Mouse (Mus musculus) telencephalon, adult 2 months (tissue): ENCODE measurements around the gene Rhno1.
A peak's percentile ranks its signal among the peaks of the same experiment; 100 is the strongest.

ENCODE experiments used
- DNase-seq: peaks from one replicate; pipeline ENCODE4 v3.0.0-alpha.2; 2011; ENCODE audit warnings: low read depth, low spot score

Gene Rhno1

GRCm38 (mm10) chr6:128363007-128363825 lies 505 bp upstream of the Rhno1 start:
- DNase-seq, result no peak

DNA sequence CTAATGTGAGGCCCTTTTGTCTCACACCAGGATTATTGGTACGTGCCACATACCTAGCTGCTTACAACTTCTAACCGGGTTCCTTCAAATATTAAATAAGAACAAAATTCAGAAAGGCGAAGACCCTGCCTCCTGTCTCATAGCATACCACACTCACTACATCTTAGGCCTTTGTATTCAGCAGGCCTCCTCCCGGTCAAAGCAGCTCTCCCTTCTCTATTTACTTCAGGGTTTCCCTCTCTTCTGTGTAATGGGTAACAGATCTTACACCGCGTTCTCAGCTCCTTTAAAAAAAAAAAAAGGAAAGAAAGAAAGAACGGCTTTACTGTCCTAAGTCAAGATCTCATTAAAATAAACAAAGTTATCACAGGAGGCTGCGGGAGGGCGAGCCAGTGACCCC lies 810 bp downstream of the Rhno1 start:
- DNase-seq, result no peak

DNA sequence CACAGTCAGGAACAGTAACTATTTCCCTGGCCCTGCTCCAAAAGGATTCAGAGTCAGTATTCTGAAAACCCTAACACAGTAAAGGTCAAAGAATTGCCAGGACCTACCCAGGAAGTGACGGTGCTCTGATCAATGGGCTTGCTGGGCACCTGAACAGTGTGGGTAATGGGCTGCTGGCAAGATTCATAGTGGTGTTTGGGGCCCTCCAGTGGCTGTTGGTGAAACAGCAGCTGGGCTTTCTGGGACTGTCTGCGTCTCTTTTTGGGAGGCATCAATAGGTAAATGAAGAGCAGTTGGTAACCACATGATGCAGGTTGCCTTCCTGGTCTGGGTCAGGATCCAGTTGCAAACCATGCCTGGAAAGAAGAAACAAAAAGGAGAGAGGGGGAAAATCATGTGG lies 3.7 kb downstream of the Rhno1 start:
- no peak for DNase-seq

DNA sequence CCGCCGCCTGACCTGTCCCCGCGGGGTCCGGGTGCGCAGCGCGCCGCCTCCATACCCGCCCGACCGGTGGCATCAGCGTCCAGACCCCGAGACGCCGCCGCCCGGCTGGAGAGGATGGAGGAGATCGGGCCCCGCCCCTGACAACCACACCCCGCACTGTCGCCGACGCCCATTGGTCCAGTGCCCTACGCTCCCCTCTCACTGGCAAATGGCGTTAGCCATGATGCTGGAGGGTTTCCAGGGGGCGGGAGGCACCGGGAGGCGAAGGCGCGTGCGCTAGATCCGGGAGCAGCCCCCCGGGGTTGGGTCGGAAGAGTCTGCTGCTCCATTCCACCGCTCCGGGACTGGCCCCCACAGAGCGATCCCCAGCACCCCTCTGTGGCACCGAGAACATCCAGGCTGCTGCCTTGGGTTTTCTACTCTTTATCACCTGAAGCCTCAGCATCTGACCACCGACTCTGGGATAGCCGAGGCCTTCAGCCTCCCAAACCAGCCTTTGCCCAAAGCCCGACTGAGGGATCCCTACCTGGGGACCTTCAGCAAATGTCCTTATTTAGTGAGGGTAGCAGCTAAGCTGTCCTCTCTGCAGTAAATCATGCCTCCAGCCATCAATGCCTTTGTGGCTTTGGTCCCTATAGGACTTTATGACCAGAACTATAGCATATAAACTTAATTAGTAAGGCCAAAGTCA lies 6.8 kb downstream of the Rhno1 start, which contains the start of gene Tulp3:
Gene Tulp3 (minus strand): TSS at position 126 of the 691 bp plus-strand sequence.
- DNase-seq, result peak; percentile 92

DNA sequence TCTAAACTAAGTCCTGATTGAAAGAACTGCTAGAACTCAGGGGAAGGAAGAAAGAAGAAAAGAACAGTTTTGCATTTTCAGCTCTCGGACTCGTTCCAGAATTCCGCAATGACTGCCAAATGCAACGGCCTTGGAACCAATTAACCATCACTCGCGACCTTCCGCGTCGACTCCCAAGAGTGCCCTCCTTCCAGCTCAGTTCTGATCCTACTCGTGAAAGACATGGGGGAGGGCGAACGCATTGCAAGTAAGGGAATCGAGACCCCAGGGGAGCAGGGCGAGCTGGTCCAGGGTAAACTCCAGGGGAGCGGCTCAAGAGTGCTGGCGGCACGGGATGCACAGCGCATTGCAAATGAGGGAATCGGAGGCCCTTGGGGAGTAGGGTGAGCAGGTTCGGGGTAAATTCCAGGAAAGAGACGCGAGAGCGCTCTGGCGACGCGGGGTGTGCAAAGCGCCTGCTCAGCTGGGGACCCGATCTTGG lies 7.5 kb downstream of the Rhno1 start:
- DNase-seq, result no peak

- no peak for DNase-seq
Observed at GRCm38 (mm10) chr6:128354140-128354539, 8.6 kb downstream of the Rhno1 start.

GRCm38 (mm10) chr6:128349711-128350110 lies 13.0 kb downstream of the Rhno1 start:
- DNase-seq, result no peak

GRCm38 (mm10) chr6:128346782-128347181 lies 15.9 kb downstream of the Rhno1 start:
- no peak for DNase-seq

DNA sequence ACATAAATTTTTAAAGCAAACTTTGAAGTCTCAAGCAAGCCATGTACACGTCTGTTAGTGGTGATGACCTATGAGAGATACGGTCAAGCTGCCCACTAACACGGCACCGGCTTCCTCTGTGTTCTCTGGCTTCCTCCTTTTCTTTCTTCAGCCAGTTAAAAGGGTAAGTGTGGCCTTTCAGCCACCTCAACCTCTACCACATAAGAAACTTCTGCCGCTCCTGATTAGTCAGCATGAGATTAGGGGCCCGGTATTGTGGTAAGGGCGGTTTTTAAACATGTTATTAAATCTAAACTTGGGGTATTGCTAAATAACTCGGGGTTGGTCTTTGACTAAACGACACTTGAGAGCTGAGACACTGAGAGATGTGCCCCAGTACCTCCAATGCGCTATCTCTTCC lies 17.1 kb downstream of the Rhno1 start:
- DNase-seq, result no peak

- DNase-seq, result no peak
Observed at GRCm38 (mm10) chr6:128341956-128342723, 20.6 kb downstream of the Rhno1 start.

- DNase-seq, result no peak
Observed at GRCm38 (mm10) chr6:128338876-128339275, 23.8 kb downstream of the Rhno1 start.

GRCm38 (mm10) chr6:128337467-128337866 lies 25.2 kb downstream of the Rhno1 start:
- DNase-seq, result no peak

GRCm38 (mm10) chr6:128334397-128335124 lies 28.1 kb downstream of the Rhno1 start:
- no peak for DNase-seq

- DNase-seq, result peak; percentile 56
Observed at GRCm38 (mm10) chr6:128318317-128318716, 44.4 kb downstream of the Rhno1 start.

- no peak for DNase-seq
Observed at GRCm38 (mm10) chr6:128315597-128315996, 47.1 kb downstream of the Rhno1 start.

- no peak for DNase-seq
Observed at GRCm38 (mm10) chr6:128314796-128315195, 47.9 kb downstream of the Rhno1 start.

GRCm38 (mm10) chr6:128308311-128308710 lies 54.4 kb downstream of the Rhno1 start:
- no peak for DNase-seq
